Mouse (Mus musculus) liver, embryonic 14.5 days (tissue): ENCODE measurements around the gene Tex264. TPM values are rescaled to one million over a fixed set of nuclear protein-coding genes. Genes with fewer than 3 reads are reported as not detected.

Experiments used
- ATAC-seq: fragments of 200-750 bp; cut with Nextera tagmentation; 2 replicates; pipeline ENCODE4 v1.8.0; 2017; ENCODE audit warnings: moderate number of reproducible peaks, mild to moderate bottlenecking, moderate library complexity; ENCODE audit not compliant: insufficient read depth
- DNase-seq, 3 experiments: peaks; one replicate each; pipeline ENCODE4 v3.0.0-alpha.2; 2012 to 2013; ENCODE audit warnings: low read depth in 3 of 3, low spot score in 3 of 3
- H3K27ac ChIP-seq: fragments of 300-500 bp; sonication (generic); 2 replicates; pipeline ENCODE4 v1.5.1; 2014; ENCODE audit warnings: moderate library complexity, mild to moderate bottlenecking, control low read depth, inconsistent platforms
- H3K27me3 ChIP-seq: fragments of 300-500 bp; sonication (generic); 2 replicates; pipeline ENCODE4 v1.6.1; 2014; ENCODE audit warnings: mild to moderate bottlenecking, low read length, moderate library complexity; ENCODE audit not compliant: control insufficient read depth, insufficient read depth
- H3K36me3 ChIP-seq: fragments of 300-500 bp; sonication (generic); replicated peaks from 2 replicates; pipeline ENCODE4 v1.6.1; 2014; ENCODE audit warnings: low read depth; ENCODE audit not compliant: control insufficient read depth, insufficient read depth
- H3K4me1 ChIP-seq, 2 experiments: fragments of 200-500 bp in 1 of 2; fragments of 300-500 bp in 1 of 2; sonication (generic) in 1 of 2; replicated peaks; 2 replicates each; pipeline ENCODE4 v1.6.1; 2012 to 2014; ENCODE audit warnings: antibody characterized with exemption in 1 of 2, inconsistent platforms in 1 of 2, low read length in 1 of 2; ENCODE audit not compliant: control insufficient read depth in 2 of 2, insufficient read depth in 2 of 2
- H3K4me2 ChIP-seq: fragments of 300-500 bp; sonication (generic); 2 replicates; pipeline ENCODE4 v1.6.1; 2014; ENCODE audit warnings: low read depth, mild to moderate bottlenecking, control low read depth, moderate library complexity
- H3K4me3 ChIP-seq, 2 experiments: fragments of 200-500 bp in 1 of 2; fragments of 300-500 bp in 1 of 2; sonication (generic) in 1 of 2; 2 replicates each; pipeline ENCODE4 v1.5.1; 2012 to 2014; ENCODE audit warnings: low read depth in 2 of 2, low read length in 2 of 2, mild to moderate bottlenecking in 2 of 2, control low read depth in 1 of 2, inconsistent platforms in 1 of 2, moderate library complexity in 1 of 2; ENCODE audit not compliant: insufficient read depth in 1 of 2
- H3K9ac ChIP-seq: fragments of 300-500 bp; sonication (generic); replicated peaks from 2 replicates; pipeline ENCODE4 v1.6.1; 2014; ENCODE audit warnings: mild to moderate bottlenecking, control low read depth, moderate library complexity
- H3K9me3 ChIP-seq: fragments of 300-500 bp; sonication (generic); 2 replicates; pipeline ENCODE4 v1.6.1; 2016; ENCODE audit warnings: low read length, mixed read lengths; ENCODE audit not compliant: control insufficient read depth
- CTCF ChIP-seq: IDR thresholded peaks from 2 replicates; pipeline ENCODE4 v1.5.1; 2016; ENCODE audit warnings: antibody characterized with exemption, low read depth, control low read depth
- EP300 ChIP-seq: IDR thresholded peaks from 2 replicates; pipeline ENCODE4 v1.6.1; 2016; ENCODE audit warnings: antibody characterized with exemption, low read depth
- WGBS: fragments of 180-500 bp; shearing (Covaris S2); extraction: QIAGEN DNeasy Blood & Tissue Kit; methylation state at CpG from one replicate; pipeline ENCODE4 v1.1.7; 2014; ENCODE audit not compliant: insufficient replicate concordance; 5-methylcytosine and 5-hydroxymethylcytosine counted together
- polyA plus RNA-seq, 2 experiments: library from polyadenylated mRNA; depleted of rRNA in 1 of 2; stranded (reverse) in 1 of 2; unstranded in 1 of 2; fragments of >200 nt; fragmentation: Nextera tagmentation in 1 of 2; extraction: Ambion mirVana in 1 of 2; gene quantifications; 2 replicates each; pipeline versions ENCODE4 v1.2.1 to v1.2.3; 2012 to 2014

Tex264 gene
- polyA plus RNA-seq, 2 experiments: 9.4 to 12.1 TPM

DNA sequence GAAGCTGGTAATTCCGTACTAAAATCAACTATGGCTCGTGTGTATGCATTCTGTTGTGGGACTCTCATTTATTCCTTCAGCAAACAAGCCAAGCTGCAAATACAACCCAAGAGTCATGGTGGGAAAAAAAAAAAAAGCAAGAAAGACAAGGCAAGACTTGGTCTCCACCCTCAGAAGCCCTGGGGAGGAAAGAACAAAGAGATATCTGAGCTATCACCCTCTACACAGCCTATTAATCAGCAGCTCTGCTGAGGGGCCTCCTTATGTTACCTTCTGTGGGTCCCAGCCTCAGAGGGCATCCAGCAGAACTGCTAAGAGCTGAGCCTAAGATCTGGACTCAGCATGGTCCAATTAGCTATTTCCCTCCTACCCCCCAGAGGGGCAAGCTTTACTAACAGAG lies 11.9 kb downstream of the Tex264 start:
- Histone ChIP-seq H3K27me3 (no peaks in the 10 kb centered on the region), H3K36me3 (no peaks in the 10 kb centered on the region), H3K9ac (no peak overlapping the region), H3K4me1 (peaks cover 0 to 7% of the 10 kb centered on the region in 2 experiments; a peak in 1 of 4 replicates), H3K27ac (no peak overlapping the region), H3K4me2 (no peak overlapping the region), H3K4me3 (no peak overlapping the region), H3K9me3 (no peaks in the 10 kb centered on the region)
- 54% methylated on average over 2 of the region's 2 CpGs for WGBS
- DNase-seq (no peak), ATAC-seq (peak; percentile 38; the same call in 1 of the 2 replicates)
- no peak for TF ChIP-seq EP300
- TF ChIP-seq CTCF: no peak

- Histone ChIP-seq H3K9me3 (no peaks in the 10 kb centered on the region), H3K27ac (no peak overlapping the region), H3K27me3 (no peaks in the 10 kb centered on the region), H3K4me3 (no peak overlapping the region), H3K9ac (no peak overlapping the region), H3K4me1 (no peaks in the 10 kb centered on the region), H3K4me2 (no peak overlapping the region), H3K36me3 (no peaks in the 10 kb centered on the region)
- 68% methylated on average over 6 of the region's 6 CpGs for WGBS
- TF ChIP-seq EP300 (no peak), CTCF (no peak)
- ATAC-seq (no peak), DNase-seq (no peak)
Observed at GRCm38 (mm10) chr9:106664856-106665255, 20.9 kb downstream of the Tex264 start.

DNA sequence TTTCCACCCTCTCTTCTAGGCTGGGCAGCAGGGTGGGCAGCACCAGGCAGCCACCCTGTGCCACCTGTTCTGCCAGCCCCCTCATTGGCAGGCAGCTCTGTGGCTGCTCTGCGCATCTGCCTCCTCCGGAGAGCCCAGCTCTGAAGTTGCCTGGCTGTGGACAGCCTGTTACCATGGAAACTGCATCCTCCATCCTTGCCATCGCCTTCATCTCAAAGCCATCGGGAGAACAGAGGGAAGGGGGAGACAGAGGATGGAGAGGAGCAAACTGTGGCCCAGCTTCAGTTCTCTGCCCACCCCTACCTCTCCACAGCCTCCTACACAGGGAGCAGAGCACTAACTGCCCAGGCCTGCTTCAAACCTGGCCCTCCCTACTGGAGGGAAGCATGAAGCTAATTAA lies 21.3 kb downstream of the Tex264 start:
- Histone ChIP-seq H3K4me1 (no peaks in the 10 kb centered on the region), H3K36me3 (no peaks in the 10 kb centered on the region), H3K9me3 (no peaks in the 10 kb centered on the region), H3K4me2 (no peak overlapping the region), H3K27me3 (no peaks in the 10 kb centered on the region), H3K4me3 (no peak overlapping the region), H3K27ac (no peak overlapping the region), H3K9ac (no peak overlapping the region)
- WGBS: 73% methylated on average over 4 of the region's 4 CpGs
- TF ChIP-seq CTCF (no peak), EP300 (no peak)
- no peak for ATAC-seq
- DNase-seq: no peak

- Histone ChIP-seq H3K9me3 (no peaks in the 10 kb centered on the region), H3K4me2 (no peak overlapping the region), H3K4me3 (no peak overlapping the region), H3K27me3 (no peaks in the 10 kb centered on the region), H3K27ac (no peak overlapping the region), H3K9ac (no peak overlapping the region), H3K36me3 (no peaks in the 10 kb centered on the region), H3K4me1 (no peaks in the 10 kb centered on the region)
- DNase-seq (no peak), ATAC-seq (no peak)
- TF ChIP-seq CTCF (no peak), EP300 (no peak)
- 60% methylated on average over 6 of the region's 6 CpGs for WGBS
Observed at GRCm38 (mm10) chr9:106663200-106663599, 22.5 kb downstream of the Tex264 start.

DNA sequence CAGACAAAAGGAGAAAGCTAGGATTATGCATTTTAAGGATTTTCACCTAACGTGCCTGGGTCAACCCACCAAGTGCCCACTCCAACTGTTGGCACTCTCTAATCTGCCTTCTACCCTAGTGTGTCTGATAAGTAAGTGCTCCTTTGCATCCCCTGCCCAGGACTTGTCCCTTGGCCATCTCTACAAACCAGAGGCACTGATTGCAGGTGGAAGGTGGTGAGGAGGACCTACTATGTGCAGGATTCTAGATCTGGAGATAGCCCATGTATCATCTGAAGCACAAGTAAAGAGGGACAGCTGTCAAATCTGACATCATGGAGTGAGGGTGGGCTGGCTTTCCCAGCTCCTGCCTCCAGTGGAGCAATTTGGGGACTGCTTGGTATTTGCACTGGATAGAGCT lies 25.8 kb downstream of the Tex264 start:
- Histone ChIP-seq H3K4me1 (no peaks in the 10 kb centered on the region), H3K27ac (no peak overlapping the region), H3K4me2 (no peak overlapping the region), H3K27me3 (peaks cover 11% of the 10 kb centered on the region), H3K9me3 (no peaks in the 10 kb centered on the region), H3K4me3 (no peak overlapping the region), H3K9ac (no peak overlapping the region), H3K36me3 (no peaks in the 10 kb centered on the region)
- 55% methylated on average over 1 of the region's 1 CpGs for WGBS
- no peak for ATAC-seq
- TF ChIP-seq EP300: no peak
- no peak for TF ChIP-seq CTCF
- no peak for DNase-seq
